Comparison of ENCODE assay signal across 22 mouse cellular contexts in genomic region chr8:10125684-10126083, GRCm38 (mm10). TPM values are rescaled to one million over a fixed set of nuclear protein-coding genes. Genes with fewer than 3 reads are reported as not detected.
DNase-seq lines count a peak whose midpoint lies in the region; ATAC-seq lines count a peak whose summit lies in the region.
"Had no signal": no experiment of that assay in that cellular context is flagged by ENCODE, and none has a peak within 500 bp of the region (broad histone marks: within the 10 kb centered on the region; RNA-seq: fewer than 3 reads in every experiment).

No protein-coding gene starts in this region.

- intact Hi-C loops in left cerebral cortex, postnatal 4 days (cut with DNase I): no loop called here

- peak; percentile 17; the same call in 1 of the 2 replicates for ATAC-seq in cerebellum, adult (ENCODE audit: insufficient number of reproducible peaks, low FRiP score, low TSS enrichment)
- ATAC-seq: activated CD4-positive, CD25-positive, alpha-beta regulatory T cell, adult 4 months; intestine, embryonic 15.5 days; midbrain, embryonic 16.5 days had no signal

- no peak for DNase-seq in cerebellum, adult 8-10 months
- peak; percentile 29 for DNase-seq in left cerebral cortex, postnatal 4 days
- DNase-seq in left cerebral cortex, adult 18-20 months (ENCODE audit: low spot score in 2 of 2): no peak
- DNase-seq in cerebellum, adult 18-20 months: peak; percentile 24 to 33
- DNase-seq in cerebellum, postnatal 25 days: peak; percentile 36 to 48
- DNase-seq in adrenal gland, adult 18-20 months (ENCODE audit: low spot score in 2 of 2): no peak
- DNase-seq in layer of hippocampus, adult 18-20 months (ENCODE audit: low spot score in 2 of 2): no peak
- DNase-seq: adrenal gland, postnatal 10 days; embryo, embryonic 11 days; gastrocnemius, postnatal 10 days; heart, adult 2 months; kidney, adult 9 months; kidney, postnatal 36 days; lung, postnatal 4 days; right cerebral cortex, postnatal 25 days; spleen, adult 18-20 months; thymus, postnatal 14 days had no signal

RNA-seq across cellular contexts. Expression of gene Myo16, which starts 28.0 kb away (rescaled TPM):
- total RNA-seq in left cerebral cortex, postnatal 4 days (2021): 100 to 1,000 TPM; 117 to 126 TPM
- 10 to 100 TPM; 29.1 to 32.4 TPM for total RNA-seq in left cerebral cortex, adult 18-20 months (2021)
- under 1 TPM in 1 of 2 experiments, not detected in 1; 0.06 TPM for total RNA-seq in adrenal gland, adult 18-20 months (2021)
- 10 to 100 TPM; 20.0 to 20.1 TPM for total RNA-seq in layer of hippocampus, adult 18-20 months (2021)
- total RNA-seq: megakaryocyte-erythroid progenitor cell, adult 5-6 weeks had no signal

Comparison
In these comparisons a context has a peak if more than half of its experiments do, and no peak if none do; other contexts are left out.
1. DNase-seq: peak in left cerebral cortex, postnatal 4 days (single experiment), cerebellum, adult 18-20 months (2 of 2) and cerebellum, postnatal 25 days (2 of 2); none in cerebellum, adult 8-10 months (single experiment), left cerebral cortex, adult 18-20 months (0 of 2), adrenal gland, adult 18-20 months (0 of 2) and layer of hippocampus, adult 18-20 months (0 of 2).
2. RNA of gene Myo16, which starts 28.0 kb away (total RNA-seq): 117 to 126 TPM in left cerebral cortex, postnatal 4 days, 29.1 to 32.4 TPM in left cerebral cortex, adult 18-20 months and 20.0 to 20.1 TPM in layer of hippocampus, adult 18-20 months; 0.06 TPM in adrenal gland, adult 18-20 months; every median in the first group is over 10 times any median in the second.